Mouse (Mus musculus) ES-Bruce4 (cell line): ENCODE measurements around the gene Serpina3j.

Source experiments
- CTCF ChIP-seq: IDR thresholded peaks from one replicate; pipeline ENCODE4 v1.8.1; 2011; ENCODE audit warnings: low read depth, low read length
- EP300 ChIP-seq: IDR thresholded peaks from 2 replicates; pipeline ENCODE4 v1.6.1; 2011; ENCODE audit warnings: low read depth, low read length; ENCODE audit not compliant: insufficient read depth
- POLR2A ChIP-seq: IDR thresholded peaks from one replicate; pipeline ENCODE4 v1.8.1; 2011; ENCODE audit warnings: low read length; ENCODE audit not compliant: insufficient read depth

DNA sequence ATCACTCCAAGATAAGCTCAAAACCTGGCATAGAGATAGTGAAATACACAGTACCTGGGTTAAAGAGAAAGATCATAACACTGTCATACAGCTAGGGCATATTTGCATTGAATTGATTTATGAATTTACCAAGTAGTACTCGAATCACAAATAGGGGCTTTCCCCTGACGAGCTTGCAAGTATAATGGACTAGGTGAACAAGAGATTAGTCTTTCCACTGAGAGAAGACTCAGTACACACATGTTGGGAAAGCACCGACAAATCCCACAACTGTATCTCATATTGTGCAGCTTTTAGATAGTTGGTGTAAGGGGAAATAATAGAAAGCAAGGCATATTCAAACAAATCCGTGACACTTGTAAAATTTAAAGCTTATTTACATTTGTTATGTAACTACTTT is 8.4 kb upstream of the Serpina3j start:
- TF ChIP-seq CTCF (no peak), POLR2A (no peak), EP300 (no peak)
